Mouse (Mus musculus) heart, postnatal 36 days (tissue): ENCODE measurements around the gene Cdh6. TPM values are rescaled to one million over a fixed set of nuclear protein-coding genes. Genes with fewer than 3 reads are reported as not detected.

ENCODE experiments used
- DNase-seq, 2 experiments: peaks; one replicate each; pipeline ENCODE4 v3.0.0; 2021 to 2022
- intact Hi-C: fragments of 180-260 bp; cut with DNase I; formaldehyde crosslinking; loops from one replicate; pipeline ENCODE4 v1.15.1; 2025
- total RNA-seq, 2 experiments: library from RNA; stranded (reverse); gene quantifications; 2 replicates each; pipeline ENCODE4 v1.2.3; 2021

Cdh6 gene
- total RNA-seq, 2 experiments from 2014 or later = 0.36 to 0.62 TPM

DNA sequence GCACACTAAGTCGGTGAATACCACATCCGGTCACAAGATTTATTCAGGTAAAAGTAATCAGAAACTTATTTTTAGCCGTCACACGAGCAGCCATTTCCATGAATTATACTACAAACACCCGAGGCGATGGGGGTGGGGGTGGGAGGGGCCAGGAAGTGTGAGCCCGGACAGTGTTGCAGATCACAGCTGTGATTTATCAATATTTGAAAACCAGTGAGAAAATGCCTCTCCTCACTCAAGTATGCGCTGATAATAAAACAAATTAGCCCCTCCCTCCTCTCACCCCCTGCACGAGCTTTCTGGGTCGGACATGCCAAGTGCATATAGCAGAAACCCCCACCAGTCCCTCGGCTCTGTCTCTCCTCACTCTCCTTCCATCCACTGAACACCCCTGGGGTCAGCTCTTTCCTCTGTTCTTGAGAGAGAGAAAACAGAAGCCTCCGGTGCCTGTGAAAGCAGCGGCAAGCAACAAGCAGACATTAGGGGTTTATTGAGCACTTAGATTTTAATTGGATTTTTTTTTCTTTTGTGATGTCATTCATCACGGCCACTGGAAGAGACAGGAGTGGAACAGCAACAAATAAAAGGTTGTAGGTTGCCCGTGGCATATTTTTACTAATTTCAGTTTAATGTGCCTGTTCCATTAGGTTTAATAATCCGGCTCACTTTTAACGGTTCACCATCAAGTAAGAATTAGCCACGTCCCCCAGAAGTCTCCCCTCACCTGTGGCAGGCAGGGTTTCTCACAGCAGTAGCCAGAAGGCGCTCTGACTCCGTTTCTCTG, 105.9 kb downstream of the Cdh6 start:
- no peak for DNase-seq
- intact Hi-C loops = no loop called here

- intact Hi-C loops = no loop called here
Observed at GRCm38 (mm10) chr15:13066765-13067164, 106.7 kb downstream of the Cdh6 start.

GRCm38 (mm10) chr15:13063633-13064032, 109.8 kb downstream of the Cdh6 start:
- DNase-seq = no peak
- intact Hi-C loops = no loop called here

More at GRCm38 (mm10) chr15:13066765-13067164, 106.7 kb downstream of the Cdh6 start:
- no peak for DNase-seq

DNA sequence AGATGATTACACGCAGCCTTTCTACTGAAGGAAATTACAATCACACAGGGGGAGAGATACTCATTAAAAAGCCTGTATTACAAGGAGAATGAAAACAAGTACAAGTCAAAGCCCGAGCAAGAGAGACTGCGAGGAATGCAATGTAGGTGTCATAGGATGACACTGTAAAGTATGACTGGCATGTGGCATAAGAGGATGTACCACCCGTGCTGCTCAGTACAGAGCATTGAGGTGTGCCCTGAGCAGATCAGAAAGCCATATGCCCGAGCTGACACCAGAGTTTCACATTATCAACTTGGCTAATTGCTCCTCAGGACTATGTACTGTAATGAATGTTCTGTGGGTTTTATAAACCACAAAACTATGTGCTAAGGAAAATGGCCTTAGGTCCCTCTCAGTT, 115.7 kb downstream of the Cdh6 start:
- no peak for DNase-seq
- intact Hi-C loops = no loop called here

DNA sequence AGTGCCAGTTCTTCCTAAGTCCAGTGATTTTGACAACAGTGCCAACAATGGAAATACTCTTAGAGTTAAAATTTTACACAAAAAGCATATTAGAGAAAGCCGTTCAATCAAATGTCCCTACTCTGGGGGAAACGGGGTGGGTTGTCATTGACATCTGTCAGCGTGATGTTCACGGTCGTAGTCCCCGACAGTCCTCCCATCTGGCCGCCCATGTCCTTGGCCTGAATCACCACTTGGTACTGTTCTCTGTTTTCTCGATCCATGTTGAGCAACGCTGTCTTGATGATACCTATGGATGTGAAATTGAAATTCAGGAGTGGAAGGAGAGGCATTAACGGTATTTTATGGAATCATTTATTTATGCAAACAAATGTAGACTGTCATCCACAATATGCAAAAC, 116.2 kb downstream of the Cdh6 start:
- intact Hi-C loops = no loop called here

GRCm38 (mm10) chr15:13047910-13048309, 125.6 kb downstream of the Cdh6 start:
- no peak for DNase-seq
- intact Hi-C loops = no loop called here

More for the DNA sequence above, 116.2 kb downstream of the Cdh6 start:
- DNase-seq = no peak

GRCm38 (mm10) chr15:13034436-13034835, 139.0 kb downstream of the Cdh6 start:
- intact Hi-C loops = no loop called here
- no peak for DNase-seq

GRCm38 (mm10) chr15:13030641-13031040, 142.8 kb downstream of the Cdh6 start:
- intact Hi-C loops = no loop called here

DNA sequence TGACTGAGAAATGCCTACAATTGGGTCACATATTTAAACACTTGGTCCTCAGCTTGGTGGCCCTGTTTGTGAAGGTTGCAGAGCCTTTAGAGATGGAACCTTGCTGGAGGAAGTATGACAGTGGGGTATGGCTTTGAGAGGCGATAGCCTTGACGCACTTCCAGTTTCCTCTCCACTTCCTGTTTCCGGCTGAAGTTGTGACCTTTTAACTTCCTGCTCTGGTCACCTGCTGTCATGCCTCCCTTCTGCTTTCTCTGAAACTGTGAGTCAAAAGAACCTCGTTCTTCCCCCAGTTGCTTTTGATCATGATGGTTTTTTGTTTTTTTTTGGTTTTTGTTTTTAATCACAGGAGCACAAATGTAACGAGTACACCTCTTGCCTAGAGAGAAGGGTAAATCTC, 146.0 kb downstream of the Cdh6 start:
- DNase-seq = no peak
- intact Hi-C loops = no loop called here

More at GRCm38 (mm10) chr15:13030641-13031040, 142.8 kb downstream of the Cdh6 start:
- no peak for DNase-seq

DNA sequence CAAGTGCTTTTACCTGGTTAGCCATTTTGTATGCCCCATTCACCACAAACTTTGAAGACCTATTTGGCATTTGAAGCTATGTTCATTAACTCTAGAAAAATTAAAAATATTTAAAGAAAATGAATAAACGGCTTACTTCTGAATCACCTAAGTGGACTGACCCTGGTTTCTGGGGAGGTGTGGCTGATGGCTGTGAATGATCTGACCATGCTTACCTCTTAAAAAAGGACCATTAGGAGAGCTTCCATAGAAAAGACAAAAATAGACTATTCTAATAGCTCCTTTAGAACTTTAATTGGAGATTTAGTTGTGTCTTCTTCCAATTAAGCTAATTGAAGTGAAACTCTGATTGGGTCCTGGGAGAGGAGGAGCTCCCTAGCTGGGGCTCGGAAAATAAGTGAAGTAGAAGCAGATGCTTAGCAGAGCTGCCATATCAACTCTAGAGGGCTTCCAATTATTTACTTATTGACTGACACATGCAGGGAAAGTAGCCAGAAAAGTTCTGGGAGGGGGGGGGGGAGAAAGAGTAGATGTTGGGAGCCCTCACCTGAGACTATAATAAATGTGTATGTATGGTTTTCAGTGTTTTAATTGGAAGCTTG, 156.6 kb downstream of the Cdh6 start:
- DNase-seq = no peak

GRCm38 (mm10) chr15:13008803-13009202, 164.7 kb downstream of the Cdh6 start:
- DNase-seq = no peak
- intact Hi-C loops = no loop called here

More for the DNA sequence above, 156.6 kb downstream of the Cdh6 start:
- intact Hi-C loops = no loop called here

GRCm38 (mm10) chr15:13005934-13006333, 167.5 kb downstream of the Cdh6 start:
- DNase-seq = no peak

GRCm38 (mm10) chr15:13001549-13001948, 171.9 kb downstream of the Cdh6 start:
- no peak for DNase-seq
- intact Hi-C loops = no loop called here

More at GRCm38 (mm10) chr15:13005934-13006333, 167.5 kb downstream of the Cdh6 start:
- intact Hi-C loops = no loop called here

DNA sequence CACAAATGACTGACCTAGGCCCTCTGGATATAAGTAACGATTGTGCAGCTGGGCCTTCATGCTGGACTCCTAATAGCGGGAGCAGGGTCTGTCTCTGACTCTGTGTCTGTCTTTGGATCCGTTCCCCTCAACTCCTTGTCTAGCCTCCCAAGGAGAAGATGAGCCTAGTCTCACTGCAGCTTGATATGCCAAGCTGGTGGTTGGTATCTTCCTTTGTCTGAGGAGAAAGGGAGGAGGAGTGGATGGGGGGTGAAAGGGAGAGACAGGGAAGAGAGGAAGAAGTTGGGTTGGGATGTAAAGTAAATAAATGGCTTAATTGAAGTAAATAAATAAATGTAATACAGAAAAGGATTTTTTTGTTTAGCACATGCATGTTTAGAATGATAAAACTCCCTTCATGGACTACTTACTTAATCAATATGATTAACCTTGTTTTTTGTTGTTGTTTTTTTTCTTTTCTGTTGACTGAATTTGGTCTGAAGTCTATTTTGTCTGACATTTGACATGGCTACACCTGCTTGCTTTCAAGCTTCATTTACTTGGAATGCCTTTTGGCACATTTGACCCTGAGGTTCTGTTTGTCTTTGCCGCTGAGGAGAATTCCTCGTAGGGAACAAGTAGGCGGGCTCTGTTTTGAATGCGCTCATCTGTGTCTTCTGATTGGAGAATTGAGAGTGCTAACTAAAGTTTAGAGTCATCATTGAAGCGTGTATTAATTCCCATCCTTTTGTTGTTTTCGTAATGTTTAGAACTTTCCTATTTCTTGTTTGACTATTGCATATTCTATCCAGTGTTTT, 178.7 kb downstream of the Cdh6 start:
- no peak for DNase-seq
- intact Hi-C loops = no loop called here
